Mouse (Mus musculus) embryonic stem cell, embryonic (primary cell): ENCODE measurements at regions not wholly inside any gene's neighbourhood (a gene's known extent, or its start where the extent isn't known, plus 50 kb on each side); places are given as distances from the start of the nearest gene placed in this dataset.

Source experiments
- CTCF ChIA-PET, 4 experiments: fragments of 300-600 bp in 2 of 4; fragments of 350-600 bp in 2 of 4; sonication (Branson Sonifier 250); formaldehyde crosslinking; loops; one replicate each; lab custom pipeline; 2022; ENCODE audit warnings: inconsistent platforms in 2 of 4; lab: Charles Lee
- POLR2A ChIA-PET, 4 experiments: fragments of 300-600 bp in 2 of 4; fragments of 350-600 bp in 2 of 4; sonication (Branson Sonifier 250); formaldehyde crosslinking; loops; one replicate each; lab custom pipeline; 2022; ENCODE audit warnings: antibody characterized with exemption in 4 of 4, inconsistent platforms in 1 of 4; lab: Charles Lee

- CTCF ChIA-PET: no interaction called here
- POLR2A ChIA-PET: interaction anchor here in 1 of 4 experiments (0.6 kb wide), 1 partner anchor 9 kb away, joined by 3 read pairs; no protein-coding TSS in a partner anchor
Measured at GRCm38 (mm10) chr3:101224091-101224490, 63.6 kb downstream of the Cd2 start.

- POLR2A ChIA-PET: interaction anchor here in 3 of 4 experiments (0.6 to 1.0 kb wide), 4 partner anchors 13 to 664 kb away, joined by 3 to 18 read pairs (median 8); no protein-coding TSS in a partner anchor
- CTCF ChIA-PET: interaction anchor here in 1 of 4 experiments (1.2 kb wide), 1 partner anchor 84 kb away, joined by 3 read pairs; no protein-coding TSS in a partner anchor
Measured at GRCm38 (mm10) chr3:101219897-101220296, 67.8 kb downstream of the Cd2 start.

GRCm38 (mm10) chr3:101216711-101217110, 71.0 kb downstream of the Cd2 start:
- ChIA-PET POLR2A (interaction anchor here in 3 of 4 experiments (0.5 to 1.6 kb wide), 11 partner anchors 10 to 589 kb away, joined by 3 to 7 read pairs (median 3); no protein-coding TSS in a partner anchor), CTCF (no interaction called here)

GRCm38 (mm10) chr3:101213212-101213562, 74.6 kb downstream of the Cd2 start:
- ChIA-PET CTCF (interaction anchor here in 3 of 4 experiments (0.6 to 1.5 kb wide), 6 partner anchors 68 to 296 kb away, joined by 3 to 12 read pairs (median 5); no protein-coding TSS in a partner anchor), POLR2A (interaction anchor here (0.6 to 2.0 kb wide), 30 partner anchors 10 to 481 kb away, joined by 3 to 14 read pairs (median 4); partner anchors contain the start of gene Ttf2 (in 1 of the 4))

DNA sequence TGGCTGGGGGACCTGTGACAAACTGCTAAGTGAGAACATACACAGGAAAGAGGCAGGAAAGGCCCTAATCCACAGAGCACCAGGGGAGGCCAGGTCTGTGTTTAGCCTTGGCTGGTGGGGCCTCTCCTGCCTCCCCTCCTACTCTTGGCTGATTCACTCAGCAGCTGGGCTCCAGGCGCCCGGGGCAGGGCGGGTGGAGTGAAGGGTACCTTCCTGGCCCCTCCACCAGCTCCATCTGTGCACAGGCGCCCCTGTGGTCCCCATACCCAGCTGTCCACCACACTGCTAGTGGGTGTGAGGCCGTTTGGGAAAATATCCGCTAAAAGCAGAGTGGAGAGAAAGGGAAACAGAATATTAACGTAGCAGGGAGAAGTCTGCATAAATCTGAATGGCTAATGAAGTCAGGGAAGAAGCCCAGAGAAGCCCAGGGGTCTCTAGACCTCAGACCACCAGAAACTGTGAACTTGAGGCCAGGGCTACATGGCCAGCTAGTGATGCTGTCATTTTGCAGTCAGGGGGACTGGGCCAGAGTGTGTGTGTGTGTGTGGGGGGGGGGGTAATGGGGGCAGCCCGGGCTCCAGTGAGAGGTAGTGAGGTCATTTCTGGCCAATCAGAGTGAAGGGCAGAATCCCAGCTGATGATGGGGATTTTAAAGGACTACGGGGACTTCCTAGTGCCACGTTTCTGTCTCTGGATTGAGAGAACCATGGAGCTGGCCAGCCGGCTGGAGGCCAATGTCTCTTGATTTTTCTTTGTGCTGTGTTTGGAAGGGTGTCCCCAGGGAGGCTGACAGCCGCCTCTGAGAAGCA, 75.1 kb downstream of the Cd2 start:
- ChIA-PET CTCF (interaction anchor here in 3 of 4 experiments (0.6 to 1.5 kb wide), 8 partner anchors 16 to 296 kb away, joined by 3 to 12 read pairs (median 5); no protein-coding TSS in a partner anchor), POLR2A (interaction anchor here (0.5 to 2.0 kb wide), 33 partner anchors 10 to 551 kb away, joined by 3 to 11 read pairs (median 3); partner anchors contain the start of genes Trim45 (in 1 of the 4) and Ttf2 (in 1 of the 4))

- CTCF ChIA-PET: interaction anchor here in 2 of 4 experiments (0.5 to 1.5 kb wide), 5 partner anchors 15 to 168 kb away, joined by 3 to 6 read pairs (median 4); no protein-coding TSS in a partner anchor
- POLR2A ChIA-PET: interaction anchor here in 3 of 4 experiments (0.5 to 1.6 kb wide), 12 partner anchors 10 to 550 kb away, joined by 3 to 6 read pairs (median 3); partner anchors contain the start of gene Trim45 (in 1 of the 3)
Measured at GRCm38 (mm10) chr3:101211936-101212335, 75.8 kb downstream of the Cd2 start.

DNA sequence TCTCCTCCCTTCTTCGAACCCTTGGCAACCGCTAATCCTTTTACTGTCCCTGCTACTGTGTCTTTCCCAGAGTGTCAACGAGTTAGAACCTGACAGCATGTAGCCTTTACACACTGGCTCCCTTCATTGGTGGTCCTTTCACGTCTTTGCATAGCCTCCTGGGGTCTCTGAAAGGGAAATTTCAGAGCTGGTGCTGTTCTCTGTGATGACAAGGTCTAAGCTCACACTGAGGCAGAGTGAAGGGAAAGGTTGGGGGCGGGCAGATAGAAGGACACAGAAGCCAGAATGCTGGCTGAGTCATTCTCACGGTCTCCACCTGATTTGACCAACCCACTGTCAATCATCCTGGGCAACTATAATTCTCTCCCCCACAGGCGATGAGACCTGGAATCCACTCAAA, 78.2 kb downstream of the Cd2 start:
- POLR2A ChIA-PET: interaction anchor here in 3 of 4 experiments (0.7 to 1.4 kb wide), 4 partner anchors 10 to 387 kb away, joined by 3 to 4 read pairs (median 3); no protein-coding TSS in a partner anchor
- CTCF ChIA-PET: interaction anchor here in 1 of 4 experiments (0.7 to 1.2 kb wide), 3 partner anchors 93 to 277 kb away, joined by 3 to 4 read pairs (median 3); no protein-coding TSS in a partner anchor

GRCm38 (mm10) chr3:101208751-101209150, 79.0 kb downstream of the Cd2 start:
- ChIA-PET POLR2A (interaction anchor here in 2 of 4 experiments (0.6 to 1.4 kb wide), 6 partner anchors 15 to 388 kb away, joined by 3 to 8 read pairs (median 4); no protein-coding TSS in a partner anchor), CTCF (interaction anchor here in 2 of 4 experiments (0.6 to 1.2 kb wide), 5 partner anchors 13 to 276 kb away, joined by 3 to 4 read pairs (median 3); no protein-coding TSS in a partner anchor)

DNA sequence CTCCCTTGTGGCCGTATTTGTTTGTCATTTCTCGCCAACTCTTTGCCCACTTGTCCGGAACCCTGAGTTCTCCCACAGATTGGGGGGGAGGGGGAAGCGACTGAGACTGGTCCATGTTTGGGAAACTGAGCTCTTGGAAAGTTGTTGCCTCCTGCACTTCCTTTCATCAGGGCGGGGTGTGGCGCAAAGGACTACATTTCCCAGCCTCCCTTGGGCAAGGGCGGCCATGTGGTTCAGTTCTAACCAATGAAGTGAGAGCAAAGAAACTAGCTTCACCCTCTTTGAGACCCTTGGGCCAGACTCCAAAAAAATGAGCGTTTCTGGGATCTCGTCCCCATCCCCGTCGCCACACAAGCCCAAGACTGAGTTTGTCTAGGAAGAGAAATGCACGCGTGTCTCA, 81.6 kb downstream of the Cd2 start:
- ChIA-PET CTCF (interaction anchor here in 1 of 4 experiments (0.6 kb wide), 1 partner anchor 286 kb away, joined by 5 read pairs; no protein-coding TSS in a partner anchor), POLR2A (interaction anchor here in 2 of 4 experiments (0.7 to 2.1 kb wide), 8 partner anchors 9 to 203 kb away, joined by 3 to 5 read pairs (median 4); no protein-coding TSS in a partner anchor)

- CTCF ChIA-PET: interaction anchor here in 1 of 4 experiments (0.7 kb wide), 1 partner anchor 32 kb away, joined by 3 read pairs; no protein-coding TSS in a partner anchor
- POLR2A ChIA-PET: interaction anchor here in 1 of 4 experiments (0.6 kb wide), 1 partner anchor 113 kb away, joined by 3 read pairs; no protein-coding TSS in a partner anchor
Measured at GRCm38 (mm10) chr3:101194725-101195124, 84.6 kb upstream of the Ptgfrn start.

DNA sequence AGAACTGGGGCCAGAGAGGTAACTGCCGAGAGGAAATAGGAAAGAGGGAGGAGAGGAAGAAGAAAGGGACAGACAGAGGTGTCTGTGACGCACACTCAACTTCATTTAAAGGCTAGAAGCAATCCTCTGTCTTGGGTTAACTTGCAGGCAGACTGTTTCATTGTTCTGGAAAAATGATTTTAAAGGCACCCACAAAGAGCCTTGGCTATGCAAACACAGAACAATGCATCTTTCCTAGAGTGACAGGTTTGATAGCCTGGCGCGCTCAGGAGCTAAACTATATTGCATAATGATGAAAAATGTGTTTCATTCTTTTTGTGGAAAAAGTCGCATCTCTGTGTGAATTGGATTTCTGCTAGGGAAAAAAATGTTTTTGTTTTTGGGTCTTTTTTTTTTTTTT, 84.2 kb upstream of the Ptgfrn start:
- ChIA-PET POLR2A (interaction anchor here in 2 of 4 experiments (0.6 kb wide), 2 partner anchors 14 to 113 kb away, joined by 3 to 4 read pairs; no protein-coding TSS in a partner anchor), CTCF (interaction anchor here in 1 of 4 experiments (0.7 kb wide), 1 partner anchor 31 kb away, joined by 3 read pairs; no protein-coding TSS in a partner anchor)

- ChIA-PET CTCF (no interaction called here), POLR2A (interaction anchor here in 1 of 4 experiments (0.9 kb wide), 1 partner anchor 28 kb away, joined by 3 read pairs; no protein-coding TSS in a partner anchor)
Measured at GRCm38 (mm10) chr3:101191298-101191986, 81.4 kb upstream of the Ptgfrn start.

DNA sequence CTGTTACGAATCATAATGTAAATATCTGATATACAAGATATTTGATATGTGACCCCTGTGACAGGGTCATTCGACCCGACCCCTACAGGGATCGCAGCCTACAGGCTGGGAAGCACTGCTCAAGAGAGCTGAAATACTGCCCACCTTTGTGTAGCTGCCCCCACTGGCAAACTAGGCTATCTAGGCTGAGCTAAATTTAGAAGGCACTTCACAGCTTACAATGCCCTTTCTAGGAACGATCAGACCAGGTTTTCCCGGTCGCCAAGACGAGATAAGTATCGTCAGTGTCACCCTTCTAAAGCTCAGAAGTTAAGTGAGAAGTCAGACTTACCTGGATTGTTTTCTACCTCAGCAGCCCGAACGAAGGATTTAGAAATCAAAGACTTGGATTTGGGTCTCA, 71.9 kb upstream of the Ptgfrn start:
- ChIA-PET CTCF (interaction anchor here in 1 of 4 experiments (0.6 kb wide), 1 partner anchor 250 kb away, joined by 3 read pairs; no protein-coding TSS in a partner anchor), POLR2A (interaction anchor here in 1 of 4 experiments (1.0 kb wide), 1 partner anchor 19 kb away, joined by 3 read pairs; no protein-coding TSS in a partner anchor)

DNA sequence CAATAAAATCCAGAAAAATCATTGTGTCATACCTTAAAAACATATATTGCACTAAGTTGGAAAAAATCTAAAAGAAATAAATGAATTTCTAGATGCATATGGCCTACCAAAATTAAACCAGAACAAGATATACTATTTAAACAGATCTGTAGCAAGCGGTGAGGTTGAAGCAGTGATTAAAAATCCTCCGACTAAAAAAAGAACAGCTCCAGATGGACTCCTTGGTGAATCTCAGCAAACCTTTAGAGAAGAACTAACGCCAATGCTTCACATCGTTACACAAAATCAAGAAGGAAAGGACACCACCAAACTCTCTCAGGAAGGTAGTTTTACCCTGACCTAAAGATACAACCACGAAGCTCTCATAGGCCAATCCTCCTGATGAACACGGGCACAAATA, 63.9 kb upstream of the Ptgfrn start:
- ChIA-PET POLR2A (no interaction called here), CTCF (interaction anchor here in 1 of 4 experiments (0.7 kb wide), 1 partner anchor 175 kb away, joined by 3 read pairs; no protein-coding TSS in a partner anchor)

DNA sequence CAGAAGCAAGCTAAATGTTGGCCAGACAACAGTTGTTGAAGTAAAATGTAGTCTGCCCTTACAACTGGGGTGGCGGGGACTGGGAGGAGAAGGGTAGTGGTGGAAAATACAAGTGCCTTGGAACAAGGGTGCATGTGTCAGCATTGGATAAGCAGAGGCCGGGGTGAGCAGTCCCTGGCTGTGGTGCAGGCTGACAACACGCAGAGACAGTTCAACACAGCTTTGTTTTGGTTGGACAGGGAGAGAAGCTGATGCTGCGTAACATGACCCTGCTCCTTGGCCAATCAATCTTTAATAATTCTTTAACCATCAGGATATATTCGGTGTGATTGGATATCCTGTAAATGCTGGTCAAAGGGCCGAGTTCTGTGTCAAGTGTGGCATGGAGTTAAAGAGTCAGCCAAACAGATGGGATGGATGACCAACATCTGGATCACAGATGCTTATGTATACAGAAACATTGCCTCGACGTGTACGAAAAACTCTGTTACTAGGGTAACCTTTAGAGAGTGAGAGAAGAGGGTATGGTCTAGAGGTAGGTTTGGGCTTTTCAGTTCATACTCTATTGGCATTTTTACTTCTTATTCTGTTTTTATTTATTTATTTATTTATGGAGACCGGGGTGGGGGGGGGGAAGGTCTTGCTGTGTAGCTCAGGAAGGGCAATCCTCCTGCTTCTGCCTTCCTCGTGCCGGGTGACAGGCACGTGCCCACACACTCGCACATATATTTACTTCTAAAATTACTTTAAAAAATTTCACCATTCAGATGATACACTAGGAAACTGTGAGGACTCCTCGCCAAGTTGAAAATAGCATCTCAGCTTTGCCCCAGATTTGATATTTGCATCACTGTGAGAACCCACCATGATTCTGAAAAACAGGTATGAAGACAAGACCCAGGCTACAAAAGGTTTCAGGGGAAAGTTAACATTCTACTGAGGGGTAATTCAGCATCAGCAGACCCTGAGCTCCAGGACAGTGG, 60.2 kb upstream of the Ptgfrn start:
- POLR2A ChIA-PET: interaction anchor here in 1 of 4 experiments (1.3 kb wide), 1 partner anchor 37 kb away, joined by 3 read pairs; no protein-coding TSS in a partner anchor
- CTCF ChIA-PET: no interaction called here

DNA sequence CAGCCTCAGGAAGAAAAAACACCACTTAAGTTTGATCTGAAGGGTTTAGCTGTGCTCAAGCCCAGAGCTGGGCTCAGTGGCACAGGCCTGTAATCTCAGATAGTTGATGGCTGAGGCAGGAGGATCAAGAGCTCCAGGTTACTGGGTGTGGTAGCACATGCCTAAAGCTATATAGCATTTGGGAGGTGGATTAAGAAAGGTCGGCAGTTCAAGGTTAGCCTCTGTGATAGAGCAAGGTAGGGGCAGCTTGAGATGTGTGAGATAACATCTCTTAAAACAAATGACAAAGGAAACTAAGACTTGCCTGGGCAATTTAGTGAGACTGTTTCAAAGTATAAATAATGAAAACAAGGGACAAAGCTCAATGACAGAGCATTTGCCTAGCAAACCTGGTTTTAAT, 56.9 kb upstream of the Ptgfrn start:
- POLR2A ChIA-PET: interaction anchor here (0.5 to 5.7 kb wide), 12 partner anchors 10 to 242 kb away, joined by 3 to 25 read pairs (median 4); no protein-coding TSS in a partner anchor
- CTCF ChIA-PET: interaction anchor here in 2 of 4 experiments (0.5 to 1.1 kb wide), 3 partner anchors 14 to 129 kb away, joined by 3 to 4 read pairs (median 3); no protein-coding TSS in a partner anchor
